Mouse (Mus musculus) cerebral cortex, adult 2 months (tissue): ENCODE measurements around the gene Serpina3m.

Experiments used
- WGBS: fragments of 180-500 bp; shearing (Covaris S2); methylation state at CpG from one replicate; pipeline ENCODE4 v1.1.7; 2018; 5-methylcytosine and 5-hydroxymethylcytosine counted together

Gene Serpina3m

GRCm38 (mm10) chr12:104414576-104414975, 76.3 kb downstream of the Serpina3m start:
- 53% methylated on average over 2 of the region's 2 CpGs for WGBS

GRCm38 (mm10) chr12:104415625-104416315, 77.5 kb downstream of the Serpina3m start:
- WGBS, result 30% methylated on average over 6 of the region's 6 CpGs

- WGBS, result 12% methylated on average over 17 of the region's 17 CpGs
Measured at GRCm38 (mm10) chr12:104418340-104419135, 80.3 kb downstream of the Serpina3m start.

GRCm38 (mm10) chr12:104419136-104419462, 80.8 kb downstream of the Serpina3m start:
- 27% methylated on average over 2 of the region's 2 CpGs for WGBS

- 72% methylated on average over 11 of the region's 11 CpGs for WGBS
Measured at GRCm38 (mm10) chr12:104422615-104423392, 84.5 kb downstream of the Serpina3m start.

- WGBS, result 78% methylated on average over 3 of the region's 3 CpGs
Measured at GRCm38 (mm10) chr12:104425591-104425990, 87.3 kb downstream of the Serpina3m start.

- WGBS, result 3% methylated on average over 7 of the region's 7 CpGs
Measured at GRCm38 (mm10) chr12:104426915-104427314, 88.6 kb downstream of the Serpina3m start.

- WGBS, result 70% methylated on average over 10 of the region's 10 CpGs
Measured at GRCm38 (mm10) chr12:104431359-104431758, 93.1 kb downstream of the Serpina3m start.

GRCm38 (mm10) chr12:104433214-104433613, 94.9 kb downstream of the Serpina3m start:
- WGBS, result 56% methylated on average over 7 of the region's 7 CpGs

- WGBS, result 81% methylated on average over 20 of the region's 20 CpGs
Measured at GRCm38 (mm10) chr12:104433951-104434735, 95.9 kb downstream of the Serpina3m start.

- WGBS, result 23% methylated on average over 22 of the region's 22 CpGs
Measured at GRCm38 (mm10) chr12:104440087-104440760, 101.9 kb downstream of the Serpina3m start.

- WGBS, result 90% methylated on average over 11 of the region's 11 CpGs
Measured at GRCm38 (mm10) chr12:104443716-104444115, 105.4 kb downstream of the Serpina3m start.
